Mouse (Mus musculus) liver, adult 2 months (tissue): ENCODE results near the gene Napa. TPM values are rescaled to one million over a fixed set of nuclear protein-coding genes. Genes with fewer than 3 reads are reported as not detected.

ENCODE experiments used
- DNase-seq: peaks from one replicate; pipeline ENCODE4 v3.0.0-alpha.2; 2011; ENCODE audit warnings: low read depth, low spot score; ENCODE audit errors: extremely low read depth
- H3K27ac ChIP-seq: fragments of 200-500 bp; replicated peaks from 2 replicates; pipeline ENCODE4 v1.5.1; 2012; ENCODE audit warnings: low read depth, mild to moderate bottlenecking, control low read depth, inconsistent platforms, low read length; ENCODE audit not compliant: insufficient read depth
- H3K27me3 ChIP-seq: fragments of 200-500 bp; 2 replicates; pipeline ENCODE4 v1.6.1; 2012; ENCODE audit warnings: mild to moderate bottlenecking, moderate library complexity, low read length, inconsistent platforms; ENCODE audit not compliant: control insufficient read depth, insufficient read depth
- H3K36me3 ChIP-seq: fragments of 200-500 bp; 2 replicates; pipeline ENCODE4 v1.6.1; 2012; ENCODE audit warnings: low read length, inconsistent platforms; ENCODE audit not compliant: control insufficient read depth, insufficient read depth
- H3K4me1 ChIP-seq: fragments of 200-500 bp; 2 replicates; pipeline ENCODE4 v1.6.1; 2011; ENCODE audit warnings: low read length; ENCODE audit not compliant: control insufficient read depth, insufficient read depth
- H3K4me3 ChIP-seq: fragments of 200-500 bp; 2 replicates; pipeline ENCODE4 v1.5.1; 2011; ENCODE audit warnings: low read depth, mild to moderate bottlenecking, control low read depth, low read length, moderate library complexity; ENCODE audit not compliant: insufficient read depth
- H3K79me2 ChIP-seq: fragments of 200-500 bp; 2 replicates; pipeline ENCODE4 v1.6.1; 2012; ENCODE audit warnings: inconsistent platforms, mild to moderate bottlenecking, low read length, moderate library complexity; ENCODE audit not compliant: control insufficient read depth, insufficient read depth
- H3K9ac ChIP-seq: fragments of 200-500 bp; 2 replicates; pipeline ENCODE4 v1.6.1; 2012; ENCODE audit warnings: low read depth, mild to moderate bottlenecking, control low read depth, inconsistent platforms, low read length
- CTCF ChIP-seq: fragments of 200-500 bp; IDR thresholded peaks from 2 replicates; pipeline ENCODE4 v1.5.1; 2011; ENCODE audit warnings: low read depth, low read length, control low read depth
- POLR2A ChIP-seq: fragments of 200-500 bp; IDR thresholded peaks from 2 replicates; pipeline ENCODE4 v1.6.1; 2011; ENCODE audit warnings: low read length, control low read depth; ENCODE audit not compliant: insufficient read depth; ENCODE audit errors: extremely low read depth
- WGBS: fragments of 180-500 bp; shearing (Covaris S2); methylation state at CpG from one replicate; pipeline ENCODE4 v1.1.7; 2018; 5-methylcytosine and 5-hydroxymethylcytosine counted together
- polyA plus RNA-seq: library from polyadenylated mRNA; depleted of rRNA; stranded (reverse); fragments of >200 nt; gene quantifications from 2 replicates; pipeline ENCODE4 v1.2.3, GENCODE M21; 2012
- total RNA-seq: library from RNA; depleted of rRNA; stranded (reverse); fragments of >200 nt; gene quantifications from 2 replicates; pipeline ENCODE4 v1.2.3, GENCODE M21; 2014

The Napa gene
- total and polyA plus RNA-seq, 2 experiments = 47.4 to 146 TPM

DNA sequence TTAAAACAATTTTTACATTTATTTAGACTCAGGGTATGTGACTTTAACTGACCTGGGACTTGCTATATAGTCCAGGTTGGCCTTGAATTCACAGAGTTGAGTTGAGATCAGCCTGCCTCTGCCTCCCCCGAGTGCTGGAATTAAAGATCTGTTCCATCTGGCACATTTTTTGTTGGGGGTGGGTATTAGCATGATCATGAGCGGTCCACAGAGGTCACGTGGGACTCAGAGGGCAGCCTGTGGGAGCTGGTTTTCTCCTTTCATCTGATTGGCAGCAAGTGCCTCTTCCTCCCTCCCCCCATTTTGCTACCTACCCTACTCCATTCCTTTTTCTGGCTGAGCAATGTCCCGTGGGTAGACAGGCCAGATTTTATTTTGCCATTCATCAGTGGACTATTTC is 17.7 kb upstream of the Napa start:
- no peaks in the 10 kb centered on the region for H3K79me2 ChIP-seq
- H3K4me3 ChIP-seq = no peak overlapping the region
- DNase-seq = no peak
- H3K27ac ChIP-seq = no peak overlapping the region
- no peaks in the 10 kb centered on the region for H3K4me1 ChIP-seq
- H3K36me3 ChIP-seq = no peaks in the 10 kb centered on the region
- H3K9ac ChIP-seq = no peak overlapping the region
- WGBS = 69% methylated on average over 4 of the region's 4 CpGs
- no peaks in the 10 kb centered on the region for H3K27me3 ChIP-seq
- TF ChIP-seq POLR2A = no peak
- TF ChIP-seq CTCF = no peak

DNA sequence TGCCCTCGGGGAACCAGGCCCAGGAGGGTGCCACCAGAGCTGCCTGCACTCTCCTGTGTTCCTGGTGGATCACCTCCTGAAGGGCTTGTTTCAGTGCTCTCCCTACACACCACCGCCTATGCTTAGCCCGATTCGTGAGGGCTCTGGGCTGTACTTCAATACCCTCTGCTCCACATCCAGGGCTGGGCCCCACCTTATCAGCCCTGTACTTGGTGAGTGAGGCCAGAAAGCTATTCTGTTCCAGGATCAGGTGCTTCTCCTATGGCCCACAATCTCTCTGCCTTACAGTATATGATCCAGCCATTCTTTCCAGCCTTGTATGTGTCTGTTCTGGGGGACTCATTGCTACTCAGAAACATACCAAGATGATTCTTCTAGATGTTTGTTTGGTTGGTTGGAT is 14.9 kb upstream of the Napa start:
- H3K4me3 ChIP-seq = no peak overlapping the region
- H3K4me1 ChIP-seq = no peaks in the 10 kb centered on the region
- no peak for DNase-seq
- TF ChIP-seq POLR2A (no peak), CTCF (no peak)
- 68% methylated on average over 4 of the region's 4 CpGs for WGBS
- H3K36me3 ChIP-seq = no peaks in the 10 kb centered on the region
- H3K27me3 ChIP-seq = no peaks in the 10 kb centered on the region
- H3K27ac ChIP-seq = no peak overlapping the region
- no peak overlapping the region for H3K9ac ChIP-seq
- no peaks in the 10 kb centered on the region for H3K79me2 ChIP-seq

DNA sequence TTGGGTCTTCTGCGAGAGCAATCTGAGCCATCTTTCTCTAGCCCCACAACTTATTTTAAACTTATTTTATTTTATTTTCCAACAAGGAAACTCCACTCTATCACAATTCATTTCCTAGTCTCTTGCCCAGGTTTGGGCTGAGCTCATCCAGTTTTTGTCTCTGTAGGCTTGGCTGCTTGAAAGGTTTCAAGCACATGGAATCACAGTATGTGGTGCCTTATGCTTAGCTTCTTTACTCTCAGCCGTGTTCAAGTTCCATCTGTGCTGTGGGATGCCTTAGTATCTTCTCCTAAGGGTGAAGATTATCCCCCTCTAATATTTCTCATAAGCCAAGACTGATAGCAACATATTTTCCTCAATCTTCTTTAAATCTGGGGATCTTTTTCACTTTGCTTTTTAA is 10.7 kb upstream of the Napa start:
- H3K79me2 ChIP-seq = no peaks in the 10 kb centered on the region
- 74% methylated on average over 2 of the region's 2 CpGs for WGBS
- TF ChIP-seq POLR2A = no peak
- DNase-seq = no peak
- H3K4me3 ChIP-seq = no peak overlapping the region
- H3K9ac ChIP-seq = no peak overlapping the region
- H3K36me3 ChIP-seq = no peaks in the 10 kb centered on the region
- no peaks in the 10 kb centered on the region for H3K27me3 ChIP-seq
- no peaks in the 10 kb centered on the region for H3K4me1 ChIP-seq
- H3K27ac ChIP-seq = no peak overlapping the region

DNA sequence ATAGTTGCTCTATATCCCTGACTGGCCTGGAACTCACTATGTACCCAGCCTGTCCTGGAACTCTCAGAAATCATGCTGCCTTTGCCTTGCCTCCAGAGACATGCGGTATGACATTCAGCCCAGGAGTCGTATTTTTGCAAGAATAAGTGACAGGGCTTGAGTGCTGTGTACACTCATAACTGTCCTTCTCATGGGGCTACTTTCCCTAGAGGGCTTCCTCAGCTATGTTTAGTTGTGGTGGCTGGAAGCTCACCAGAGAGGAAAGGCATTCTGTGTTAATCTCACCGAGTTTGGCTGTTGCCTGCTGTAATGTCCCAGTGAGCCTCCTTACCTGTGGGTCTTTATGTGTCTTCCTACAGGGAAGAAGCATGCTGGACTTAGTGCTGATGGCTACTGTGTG is 3.7 kb upstream of the Napa start:
- Histone ChIP-seq H3K9ac (no peak overlapping the region), H3K4me1 (peaks cover 3% of the 10 kb centered on the region), H3K79me2 (peaks cover 10% of the 10 kb centered on the region; the same call in 1 of the 2 replicates), H3K36me3 (no peaks in the 10 kb centered on the region), H3K27me3 (no peaks in the 10 kb centered on the region), H3K27ac (no peak overlapping the region), H3K4me3 (no peak overlapping the region)
- TF ChIP-seq POLR2A = no peak
- TF ChIP-seq CTCF = no peak
- DNase-seq = no peak
- WGBS = 79% methylated on average over 3 of the region's 3 CpGs

DNA sequence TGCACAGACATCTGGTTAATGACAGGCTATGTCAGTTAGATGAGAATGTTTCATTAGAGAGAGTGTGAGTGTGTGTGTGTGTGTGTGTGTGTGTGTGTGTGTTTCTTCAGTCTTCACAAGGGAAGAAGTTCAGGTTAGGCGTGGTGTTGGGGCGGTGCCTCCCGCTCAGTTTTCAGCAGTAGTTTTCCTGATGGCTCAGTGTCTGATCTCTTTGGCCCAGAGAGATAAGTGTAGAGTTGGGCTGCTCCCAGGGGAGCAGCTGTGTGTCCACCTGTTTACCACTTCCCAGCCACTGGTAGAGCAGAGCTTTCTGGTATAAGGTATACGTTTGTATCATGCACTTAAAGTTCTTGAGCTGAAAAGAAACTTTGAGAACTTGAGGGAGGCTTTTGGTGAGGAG is 1.6 kb downstream of the Napa start:
- Histone ChIP-seq H3K4me3 (no peak overlapping the region), H3K27me3 (no peaks in the 10 kb centered on the region), H3K79me2 (peaks cover 46% of the 10 kb centered on the region; the same call in 1 of the 2 replicates), H3K4me1 (peaks cover 6% of the 10 kb centered on the region), H3K27ac (no peak overlapping the region), H3K36me3 (no peaks in the 10 kb centered on the region), H3K9ac (no peak overlapping the region)
- WGBS = 67% methylated on average over 4 of the region's 4 CpGs
- TF ChIP-seq POLR2A = no peak
- no peak for TF ChIP-seq CTCF
- no peak for DNase-seq

DNA sequence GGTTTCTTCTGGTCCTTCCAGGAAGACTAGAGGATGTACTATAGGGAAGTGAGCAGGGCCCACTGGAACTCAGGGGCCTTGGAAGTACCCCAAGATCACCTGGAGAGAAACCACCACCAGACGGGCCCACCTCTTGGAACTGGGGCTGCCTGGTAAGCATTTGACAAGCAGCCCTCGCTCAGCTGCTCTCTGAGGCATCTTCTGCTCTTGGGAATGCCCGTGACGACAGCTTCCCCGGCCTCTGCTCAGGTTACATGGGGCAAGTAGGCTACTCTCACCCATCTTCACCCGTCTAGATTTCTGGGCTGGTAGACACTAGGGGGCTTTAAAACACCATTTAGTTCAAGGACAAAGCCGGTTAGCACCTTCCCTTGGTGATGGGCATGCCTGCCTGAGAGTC is 2.8 kb downstream of the Napa start:
- DNase-seq = no peak
- 80% methylated on average over 7 of the region's 7 CpGs for WGBS
- Histone ChIP-seq H3K36me3 (no peaks in the 10 kb centered on the region), H3K27me3 (no peaks in the 10 kb centered on the region), H3K9ac (no peak overlapping the region), H3K4me3 (no peak overlapping the region), H3K27ac (no peak overlapping the region), H3K79me2 (peaks cover 46% of the 10 kb centered on the region; the same call in 1 of the 2 replicates), H3K4me1 (peaks cover 6% of the 10 kb centered on the region)
- TF ChIP-seq CTCF (no peak), POLR2A (no peak)
